Mouse (Mus musculus) monocyte, adult 5-6 weeks (primary cell): ENCODE data around the gene Ndufv3. TPM values are rescaled to one million over a fixed set of nuclear protein-coding genes. Genes with fewer than 3 reads are reported as not detected.
"Not testable (repeated sequence)": the region's sequence is repeated elsewhere in the genome, so short reads cannot be mapped to it uniquely, and the experiment has no call there.

Experiments
- ATAC-seq: fragments of 153-309, 156-312 bp; replicated peaks from 2 replicates; pipeline ENCODE4 v1.8.0; 2017; ENCODE audit warnings: mild to moderate bottlenecking; ENCODE audit not compliant: low TSS enrichment, insufficient number of reproducible peaks, severe bottlenecking, poor library complexity, low FRiP score
- total RNA-seq: library from RNA; stranded (forward); fragments of 200-1000, 200-491, 200-594 nt; gene quantifications from 3 replicates; pipeline ENCODE4 v1.2.3, GENCODE M21; 2017

Ndufv3 gene
- total RNA-seq, 1 experiment from 2014 or later, result 210 TPM

- no peak for ATAC-seq
These were observed 13.6 kb upstream of the Ndufv3 start for GRCm38 (mm10) chr17:31506282-31506681.

DNA sequence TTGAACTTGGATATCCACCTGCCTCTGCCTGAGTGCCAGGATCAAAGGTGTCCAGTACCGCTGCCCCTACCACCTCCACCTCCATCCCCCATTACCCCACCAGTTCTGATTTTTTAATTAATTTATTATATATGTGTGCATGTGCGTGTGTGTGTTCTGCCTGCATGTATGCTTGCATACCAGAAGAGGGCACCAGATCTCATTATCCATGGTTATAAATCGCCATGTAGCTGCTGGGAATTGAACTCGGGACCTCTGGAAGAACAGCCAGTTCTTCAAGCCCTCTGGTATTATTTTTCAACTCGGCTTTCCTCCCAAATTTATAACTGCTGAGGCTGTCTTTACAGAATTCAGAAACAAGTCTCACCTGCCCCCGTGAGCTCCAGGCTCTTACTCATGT, 9.0 kb upstream of the Ndufv3 start:
- no peak for ATAC-seq

- ATAC-seq, result peak; percentile 81
These were observed 8.0 kb upstream of the Ndufv3 start for GRCm38 (mm10) chr17:31511792-31512495.

- ATAC-seq, result no peak
These were observed 7.3 kb upstream of the Ndufv3 start for GRCm38 (mm10) chr17:31512593-31512992.

DNA sequence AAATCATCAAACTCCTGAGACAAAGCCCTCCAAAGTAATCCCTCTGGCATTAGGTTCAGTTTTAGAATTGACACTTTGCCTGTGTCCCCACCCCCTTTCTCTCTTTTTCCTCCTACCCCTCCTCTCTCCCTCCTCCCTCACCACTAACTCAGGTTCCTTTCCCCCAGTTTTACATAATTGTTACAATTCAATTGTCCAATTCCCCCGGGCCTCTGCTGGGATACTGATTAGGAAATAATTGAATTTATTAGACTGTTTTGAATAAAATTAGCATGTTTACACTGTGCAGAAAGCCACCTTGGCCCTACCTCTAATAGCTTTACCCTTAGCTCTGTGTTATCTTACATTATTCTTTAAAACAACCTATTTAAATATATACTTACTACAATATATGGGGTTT, 5.2 kb upstream of the Ndufv3 start:
- ATAC-seq, result no peak

DNA sequence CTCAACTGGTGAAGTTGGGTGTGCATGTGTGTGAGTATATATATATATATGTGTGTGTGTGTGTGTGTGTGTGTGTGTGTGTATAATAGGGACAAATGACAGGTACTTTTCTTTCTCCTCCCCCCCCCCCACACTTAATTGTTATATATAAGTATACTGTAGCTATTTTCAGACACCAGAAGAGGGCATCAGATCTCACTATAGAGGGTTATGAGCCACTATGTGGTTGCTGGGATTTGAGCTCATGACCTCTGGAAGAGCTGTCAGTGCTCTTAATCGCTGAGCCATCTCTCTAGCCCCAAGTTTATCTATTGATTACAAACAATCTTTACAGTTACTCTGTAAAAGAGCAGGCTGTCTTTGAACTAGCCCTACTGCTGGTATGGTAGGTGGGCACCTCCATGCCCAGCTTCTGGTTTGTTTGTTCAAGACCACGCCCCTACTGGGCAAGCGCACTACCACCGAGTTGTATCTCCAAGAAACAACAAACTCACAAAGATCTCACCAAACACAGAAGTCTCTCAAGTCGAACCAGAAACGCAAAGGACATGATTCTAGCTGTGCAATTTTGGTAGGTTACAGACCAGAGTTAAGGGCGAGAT, 470 bp upstream of the Ndufv3 start:
- ATAC-seq, result no peak; the same call in 1 of the 2 replicates

- no peak for ATAC-seq
These were observed 980 bp downstream of the Ndufv3 start for GRCm38 (mm10) chr17:31520895-31521294.

DNA sequence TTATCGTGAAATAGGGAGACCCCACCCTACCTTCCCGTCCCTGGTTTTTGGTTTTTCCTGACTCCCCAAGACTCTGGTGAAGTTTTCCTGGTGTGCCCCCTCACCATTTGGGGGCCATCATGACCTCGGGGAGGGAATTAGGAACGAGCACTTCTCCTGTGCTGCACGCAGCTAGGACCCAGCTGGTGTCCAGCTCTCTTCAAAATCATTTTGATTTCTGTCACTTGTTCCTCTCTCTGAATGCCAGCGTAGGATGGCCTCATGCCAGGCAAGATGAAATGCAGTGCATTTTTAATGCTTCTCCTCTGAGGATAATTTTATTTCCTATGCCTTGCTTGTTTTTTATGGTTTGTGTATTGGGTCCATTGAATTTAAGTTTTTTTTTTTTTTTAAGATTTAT, 2.0 kb downstream of the Ndufv3 start:
- ATAC-seq, result no peak

DNA sequence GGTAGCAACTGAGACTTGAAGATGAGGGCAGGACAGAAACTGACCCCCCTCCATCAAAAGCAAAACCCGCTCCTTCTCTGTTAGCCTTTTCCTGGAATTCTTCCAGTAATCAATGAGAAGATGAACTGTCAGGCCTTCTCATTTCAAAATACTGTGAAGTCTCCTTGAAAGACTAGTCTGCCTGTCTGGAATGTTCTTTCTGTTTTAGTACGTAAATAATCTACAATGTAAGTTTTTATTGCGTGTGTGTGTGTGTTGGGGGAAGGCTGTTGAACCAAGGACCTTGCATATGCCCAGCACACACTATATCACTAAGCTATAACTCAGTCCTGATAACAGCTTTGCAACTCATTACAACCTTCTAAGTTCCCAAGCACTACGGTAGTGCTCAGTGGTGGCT, 5.2 kb downstream of the Ndufv3 start:
- ATAC-seq, result no peak

DNA sequence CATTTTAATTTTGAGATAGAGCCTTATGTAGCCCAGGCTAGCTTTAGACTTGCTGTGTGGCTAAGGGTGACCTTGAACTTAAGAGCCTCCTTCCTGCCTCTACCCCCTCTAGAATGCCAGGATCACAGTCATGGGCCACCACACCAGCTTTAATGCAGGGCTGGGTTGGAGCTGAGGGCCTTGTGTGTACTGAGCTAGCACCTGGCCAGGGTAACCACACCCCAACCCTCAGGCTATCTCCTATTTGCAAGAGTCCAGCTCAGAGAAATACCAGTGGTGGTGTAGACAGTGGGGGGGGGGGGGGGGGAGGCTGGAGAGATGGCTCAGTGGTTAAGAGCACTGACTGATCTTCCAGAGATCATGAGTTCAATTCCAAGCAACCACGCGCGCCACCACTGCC, 5.9 kb downstream of the Ndufv3 start:
- ATAC-seq, result no peak

- ATAC-seq, result no peak
These were observed 9.4 kb downstream of the Ndufv3 start for GRCm38 (mm10) chr17:31529314-31529713.

GRCm38 (mm10) chr17:31531441-31532158, 11.7 kb downstream of the Ndufv3 start:
- ATAC-seq, result no peak

DNA sequence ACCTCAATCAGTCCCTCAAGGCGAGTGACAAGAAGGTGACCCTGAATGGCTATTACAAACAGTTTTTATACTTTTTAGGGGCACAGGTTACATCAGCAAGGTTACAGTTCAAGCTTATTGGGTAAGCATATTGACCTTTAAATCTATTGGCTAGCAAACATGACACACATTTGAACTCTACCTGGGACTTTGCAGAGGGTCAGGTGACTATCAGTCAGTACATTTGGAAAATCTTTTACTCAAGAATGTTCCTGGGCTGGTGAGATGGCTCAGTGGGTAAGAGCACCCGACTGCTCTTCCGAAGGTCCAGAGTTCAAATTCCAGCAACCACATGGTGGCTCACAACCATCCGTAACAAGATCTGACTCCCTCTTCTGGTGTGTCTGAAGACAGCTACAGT, 12.4 kb downstream of the Ndufv3 start:
- not testable (repeated sequence) for ATAC-seq

DNA sequence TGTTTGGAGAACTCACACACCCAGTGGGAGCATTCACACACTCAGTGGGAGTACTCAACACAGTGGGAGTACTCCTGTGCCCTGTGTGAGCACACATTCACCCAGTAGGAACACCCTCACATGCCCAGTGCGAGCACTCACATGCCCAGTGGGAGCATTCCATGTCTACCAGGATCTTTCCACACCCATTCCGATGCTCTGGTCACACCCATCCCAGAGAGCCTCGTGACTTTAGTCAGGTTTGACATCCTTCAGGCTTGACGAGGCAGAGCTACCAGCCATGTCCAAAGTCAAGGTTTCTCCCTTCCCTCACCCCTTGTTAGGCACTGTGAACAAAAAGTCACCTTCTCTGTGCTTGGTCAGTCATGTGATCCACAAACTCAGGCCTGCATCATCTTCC, 15.4 kb downstream of the Ndufv3 start:
- no peak for ATAC-seq

- ATAC-seq, result no peak
These were observed 16.1 kb downstream of the Ndufv3 start for GRCm38 (mm10) chr17:31535871-31536629.

- ATAC-seq, result no peak
These were observed 20.2 kb downstream of the Ndufv3 start for GRCm38 (mm10) chr17:31540101-31540500.

DNA sequence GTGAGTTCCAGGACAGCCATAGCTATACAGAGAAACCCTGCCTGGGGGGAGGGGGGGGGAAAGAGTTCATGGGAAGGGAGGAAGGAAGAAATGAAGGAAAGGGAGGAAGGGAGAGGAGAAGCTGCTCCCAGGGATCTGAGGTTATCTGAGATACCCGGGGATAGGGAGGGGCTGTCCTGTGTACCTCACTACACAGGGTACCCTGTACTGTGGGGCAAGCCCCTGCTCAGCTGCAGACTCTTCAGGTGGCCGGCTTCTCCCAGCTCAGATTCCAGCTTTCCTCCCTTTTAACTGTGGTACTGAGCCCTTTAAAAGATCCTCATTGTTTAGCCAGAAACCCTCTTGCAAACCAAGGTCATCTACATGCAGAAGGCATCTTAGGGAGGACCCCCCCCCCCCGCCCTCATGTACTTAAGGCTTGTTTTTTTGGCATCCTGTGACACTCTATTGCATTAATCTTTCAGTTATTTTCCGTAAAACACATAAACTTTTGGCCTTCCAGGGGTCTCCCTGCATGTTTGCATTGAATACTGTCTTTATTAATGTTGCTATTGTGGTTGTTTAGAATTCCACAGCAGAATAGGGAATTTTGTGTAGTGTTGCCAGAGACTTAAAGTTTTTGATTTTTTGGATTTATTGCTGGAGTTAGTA, 21.0 kb downstream of the Ndufv3 start:
- ATAC-seq, result no peak

DNA sequence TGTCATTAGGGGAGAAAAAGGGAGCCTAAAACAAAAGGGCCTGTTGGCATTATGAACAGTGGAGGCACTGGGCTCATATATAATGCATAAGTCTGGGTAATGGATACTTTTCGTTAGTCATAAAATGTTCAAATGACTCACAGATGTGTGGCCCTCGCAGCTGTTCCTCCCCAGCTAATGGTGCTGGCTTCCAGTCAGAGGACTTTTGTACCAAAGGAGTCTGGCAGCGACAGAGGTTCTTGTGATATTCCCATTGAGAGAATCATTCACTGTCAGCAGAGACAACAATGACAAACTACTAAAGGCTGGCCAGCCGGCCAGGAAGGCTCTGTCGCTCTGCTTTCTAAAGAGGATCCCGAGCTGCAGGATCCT, 21.5 kb downstream of the Ndufv3 start:
- no peak for ATAC-seq

GRCm38 (mm10) chr17:31543574-31543973, 23.7 kb downstream of the Ndufv3 start:
- no peak for ATAC-seq
